Mouse (Mus musculus) gastrocnemius, adult 8-10 months (tissue): ENCODE results near the gene Pgap3. TPM values are rescaled to one million over a fixed set of nuclear protein-coding genes. Genes with fewer than 3 reads are reported as not detected.
A peak's percentile ranks its signal among the peaks of the same experiment; 100 is the strongest.

Experiments used
- DNase-seq, 2 experiments: peaks; one replicate each; pipeline ENCODE4 v3.0.0; 2022; ENCODE audit warnings: low spot score in 2 of 2
- total RNA-seq, 4 experiments: library from RNA; stranded (reverse); gene quantifications; 2 replicates each; pipeline ENCODE4 v1.2.4; 2022

Gene Pgap3
- total RNA-seq, result 1 to 10 TPM; 1.8 to 2.5 (median 2.2) TPM

GRCm38 (mm10) chr11:98400161-98400726 is at the start of gene Pgap3:
Gene Pgap3, minus strand, starts transcription at chr11:98400490.
- DNase-seq, result peak; percentile 79 to 86

GRCm38 (mm10) chr11:98449419-98449818 is 49.1 kb upstream of the Pgap3 start:
- DNase-seq, result no peak

GRCm38 (mm10) chr11:98448191-98448790 is 48.0 kb upstream of the Pgap3 start:
- no peak for DNase-seq

GRCm38 (mm10) chr11:98447475-98447834 is 47.2 kb upstream of the Pgap3 start:
- DNase-seq, result no peak

GRCm38 (mm10) chr11:98446562-98447474 is 46.5 kb upstream of the Pgap3 start:
- DNase-seq, result no peak

GRCm38 (mm10) chr11:98446213-98446561 is 45.9 kb upstream of the Pgap3 start, which contains the start of gene Grb7:
Gene Grb7, plus strand, starts transcription at chr11:98446394.
- no peak for DNase-seq

- DNase-seq, result no peak
These were observed 45.4 kb upstream of the Pgap3 start for GRCm38 (mm10) chr11:98445679-98446078.

- DNase-seq, result no peak
These were observed 44.9 kb upstream of the Pgap3 start for GRCm38 (mm10) chr11:98445238-98445637.

GRCm38 (mm10) chr11:98443688-98444087 is 43.4 kb upstream of the Pgap3 start:
- DNase-seq, result no peak

GRCm38 (mm10) chr11:98438331-98439158 is 38.3 kb upstream of the Pgap3 start, which contains the start of gene Mien1:
Gene Mien1, minus strand, starts transcription at chr11:98438991.
- DNase-seq, result peak; percentile 88 to 89

GRCm38 (mm10) chr11:98437441-98437840 is 37.2 kb upstream of the Pgap3 start:
- DNase-seq, result no peak

- DNase-seq, result no peak
These were observed 35.4 kb upstream of the Pgap3 start for GRCm38 (mm10) chr11:98435723-98436122.

GRCm38 (mm10) chr11:98431743-98432502 is 31.6 kb upstream of the Pgap3 start:
- no peak for DNase-seq

GRCm38 (mm10) chr11:98428436-98428835 is 28.1 kb upstream of the Pgap3 start:
- DNase-seq, result no peak

- no peak for DNase-seq
These were observed 26.3 kb upstream of the Pgap3 start for GRCm38 (mm10) chr11:98426592-98426991.

- no peak for DNase-seq
These were observed 18.8 kb upstream of the Pgap3 start for GRCm38 (mm10) chr11:98418939-98419547.

GRCm38 (mm10) chr11:98418273-98418672 is 18.0 kb upstream of the Pgap3 start:
- DNase-seq, result no peak

GRCm38 (mm10) chr11:98417074-98417473 is 16.8 kb upstream of the Pgap3 start:
- DNase-seq, result no peak

GRCm38 (mm10) chr11:98414162-98414561 is 13.9 kb upstream of the Pgap3 start:
- DNase-seq, result no peak

- DNase-seq, result no peak
These were observed 13.4 kb upstream of the Pgap3 start for GRCm38 (mm10) chr11:98413731-98414130.
